In the genomic region with DNA sequence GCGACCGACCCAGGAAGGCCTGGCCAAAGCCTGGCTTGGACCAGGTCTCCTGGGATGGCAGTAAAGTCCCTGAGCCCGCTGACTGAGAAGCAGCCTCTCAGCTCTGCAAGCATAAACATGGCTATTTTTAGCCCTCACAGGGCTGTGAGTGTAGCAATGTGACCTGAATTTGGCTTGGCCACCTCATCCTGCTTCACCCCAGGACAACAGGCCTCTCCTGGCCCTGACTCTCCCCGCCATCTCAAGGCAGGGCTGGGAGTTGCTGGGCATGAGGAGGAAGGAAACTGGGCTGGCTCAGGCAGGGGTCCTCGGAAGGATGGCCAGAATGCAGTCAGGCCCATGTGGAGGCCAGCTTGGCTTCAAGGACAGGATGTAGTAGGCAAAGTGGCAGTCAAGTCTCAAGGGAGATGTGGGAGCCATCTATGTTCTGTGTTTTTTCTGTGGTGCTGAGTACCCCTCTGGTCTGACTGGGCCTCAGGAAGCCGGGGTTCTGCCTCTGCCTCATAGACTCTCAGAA, we compare ENCODE assay signal across 8 mouse cellular contexts. TPM values are rescaled to one million over a fixed set of nuclear protein-coding genes. Genes with fewer than 3 reads are reported as not detected.
A peak's percentile ranks its signal among the peaks of the same experiment; 100 is the strongest.
DNase-seq lines count a peak whose midpoint lies in the region; ATAC-seq and TF ChIP-seq lines count a peak whose summit lies in the region.

No protein-coding gene starts in this region.

- TF ChIP-seq POLR2A in cerebellum, adult 2 months (IDR thresholded peaks at IDR 0.05; ENCODE audit: borderline replicate concordance, insufficient read depth, low read length) = 0 out of 2 replicates have a peak, but pooled peaks have one; percentile 16

- no peaks in the 10 kb centered on the region for H3K9me3 ChIP-seq in heart, embryonic 14.5 days (ENCODE audit: control insufficient read depth, low read length)
- no peaks in the 10 kb centered on the region for H3K9me3 ChIP-seq in limb, embryonic 15.5 days
- H3K9me3 ChIP-seq in neural tube, embryonic 14.5 days (ENCODE audit: control insufficient read depth, low read length) = no peaks in the 10 kb centered on the region

- peaks cover 80% of the 10 kb centered on the region for H3K4me1 ChIP-seq in cerebellum, adult 2 months (ENCODE audit: control insufficient read depth, insufficient read depth, low read length)
- peaks cover 91 to 98% of the 10 kb centered on the region in 2 experiments for H3K4me1 ChIP-seq in heart, embryonic 14.5 days (ENCODE audit: control insufficient read depth in 2 of 2, insufficient read depth in 2 of 2, low read length in 2 of 2)
- H3K4me1 ChIP-seq in limb, embryonic 15.5 days = peaks cover 93% of the 10 kb centered on the region
- peaks cover 70% of the 10 kb centered on the region for H3K4me1 ChIP-seq in neural tube, embryonic 14.5 days (ENCODE audit: control insufficient read depth, insufficient read depth, low read length)

- peak; percentile 44 for DNase-seq in layer of hippocampus, adult 9-11 months
- no peak for DNase-seq in layer of hippocampus, postnatal 36 days
- peak; percentile 84 to 91 for DNase-seq in cerebellum, adult 2 months
- DNase-seq in layer of hippocampus, adult 9-10 months (ENCODE audit: low spot score) = no peak
- no peak for DNase-seq in urinary bladder, postnatal 4 days (ENCODE audit: low spot score in 2 of 2)

- H3K36me3 ChIP-seq in heart, embryonic 14.5 days (ENCODE audit: control insufficient read depth, insufficient read depth, low read length) = no peaks in the 10 kb centered on the region
- H3K36me3 ChIP-seq in limb, embryonic 15.5 days = no peaks in the 10 kb centered on the region
- H3K36me3 ChIP-seq in neural tube, embryonic 14.5 days (ENCODE audit: control insufficient read depth, insufficient read depth, low read length) = no peaks in the 10 kb centered on the region

- peak overlapping the region; percentile 92 for H3K27ac ChIP-seq in cerebellum, adult 2 months (ENCODE audit: insufficient read depth, low read length)
- H3K27ac ChIP-seq in heart, embryonic 14.5 days (replicated peaks in 1 of 2; ENCODE audit: control insufficient read depth in 1 of 2, insufficient read depth in 1 of 2, low read depth in 2 of 2, low read length in 2 of 2) = peak overlapping the region; percentile 92 to 93
- peak overlapping the region; percentile 61 for H3K27ac ChIP-seq in limb, embryonic 15.5 days
- peak overlapping the region; percentile 44 for H3K27ac ChIP-seq in neural tube, embryonic 14.5 days (ENCODE audit: low read depth, low read length)

- no peak overlapping the region for H3K4me3 ChIP-seq in cerebellum, adult 2 months (replicated peaks; ENCODE audit: insufficient read depth, low read depth, low read length)
- H3K4me3 ChIP-seq in heart, embryonic 14.5 days (ENCODE audit: control insufficient read depth in 1 of 2, insufficient read depth in 1 of 2, low read depth in 1 of 2, low read length in 2 of 2) = no peak overlapping the region
- H3K4me3 ChIP-seq in limb, embryonic 15.5 days = no peak overlapping the region
- no peak overlapping the region for H3K4me3 ChIP-seq in neural tube, embryonic 14.5 days (ENCODE audit: low read depth, low read length)

- peak overlapping the region; percentile 66 for H3K9ac ChIP-seq in heart, embryonic 14.5 days (ENCODE audit: low read length)
- no peak overlapping the region for H3K9ac ChIP-seq in limb, embryonic 15.5 days
- H3K9ac ChIP-seq in neural tube, embryonic 14.5 days (replicated peaks; ENCODE audit: low read depth, low read length) = 0 out of 2 replicates have a peak overlapping the region, but pooled peaks have one; percentile 12

- H3K4me2 ChIP-seq in heart, embryonic 14.5 days (ENCODE audit: low read length) = peak overlapping the region; percentile 34
- no peak overlapping the region for H3K4me2 ChIP-seq in limb, embryonic 15.5 days
- no peak overlapping the region for H3K4me2 ChIP-seq in neural tube, embryonic 14.5 days (ENCODE audit: low read depth, low read length)

- no peaks in the 10 kb centered on the region for H3K27me3 ChIP-seq in cerebellum, adult 2 months (ENCODE audit: control insufficient read depth, insufficient read depth, low read length)
- H3K27me3 ChIP-seq in heart, embryonic 14.5 days (ENCODE audit: control insufficient read depth, insufficient read depth, low read length) = no peaks in the 10 kb centered on the region
- H3K27me3 ChIP-seq in limb, embryonic 15.5 days = no peaks in the 10 kb centered on the region
- H3K27me3 ChIP-seq in neural tube, embryonic 14.5 days (ENCODE audit: control insufficient read depth, insufficient read depth, low read length) = no peaks in the 10 kb centered on the region

- TF ChIP-seq CTCF in cerebellum, adult 2 months (IDR thresholded peaks at IDR 0.05; ENCODE audit: borderline replicate concordance, insufficient read depth, low read depth, low read length) = 0 out of 2 replicates have a peak, but pooled peaks have one; percentile 16

- WGBS in cerebellum, adult 2 months = 5% methylated on average over 6 of the region's 6 CpGs
- WGBS in heart, embryonic 14.5 days = 15% methylated on average over 6 of the region's 6 CpGs
- 61% methylated on average over 6 of the region's 6 CpGs for WGBS in limb, embryonic 15.5 days
- WGBS in neural tube, embryonic 14.5 days = 73% methylated on average over 6 of the region's 6 CpGs

- ATAC-seq in heart, embryonic 14.5 days (ENCODE audit: insufficient number of reproducible peaks, insufficient read depth, low FRiP score, low read depth) = peak; percentile 62
- ATAC-seq in limb, embryonic 15.5 days (ENCODE audit: insufficient number of reproducible peaks, low FRiP score, low TSS enrichment, low read depth) = no peak
- no peak for ATAC-seq in neural tube, embryonic 14.5 days (ENCODE audit: low read depth)

RNA-seq across cellular contexts. Expression of gene Zmiz1, which starts 29.2 kb away (rescaled TPM):
- 10 to 100 TPM; 88.1 to 94.5 TPM for total RNA-seq in layer of hippocampus, postnatal 36 days (2021)
- 63.7 and 72.5 TPM in 2 replicates for polyA plus RNA-seq in cerebellum, adult 2 months (2012; rRNA removed)
- polyA plus RNA-seq in heart, embryonic 14.5 days (2014; fragmentation: Nextera tagmentation; extraction: Ambion mirVana) = 27.7 and 31.3 TPM in 2 replicates
- polyA plus RNA-seq in limb, embryonic 15.5 days (2015; fragmentation: Nextera tagmentation; extraction: Ambion mirVana) = 41.9 and 50.5 TPM in 2 replicates
- 72.7 and 75.0 TPM in 2 replicates for polyA plus RNA-seq in neural tube, embryonic 14.5 days (2014; fragmentation: Nextera tagmentation; extraction: Ambion mirVana)

Comparison
In these comparisons a context has a peak if more than half of its experiments do, and no peak if none do; other contexts are left out.
1. DNase-seq: peak in layer of hippocampus, adult 9-11 months (single experiment) and cerebellum, adult 2 months (2 of 2); none in layer of hippocampus, postnatal 36 days (0 of 2), layer of hippocampus, adult 9-10 months (single experiment) and urinary bladder, postnatal 4 days (0 of 2).
2. Peak in every context shown above with its lines, with median percentiles within 50 percentile points of each other: H3K27ac ChIP-seq.